Comparison of ENCODE assay signal across 8 mouse cellular contexts in the genomic region with DNA sequence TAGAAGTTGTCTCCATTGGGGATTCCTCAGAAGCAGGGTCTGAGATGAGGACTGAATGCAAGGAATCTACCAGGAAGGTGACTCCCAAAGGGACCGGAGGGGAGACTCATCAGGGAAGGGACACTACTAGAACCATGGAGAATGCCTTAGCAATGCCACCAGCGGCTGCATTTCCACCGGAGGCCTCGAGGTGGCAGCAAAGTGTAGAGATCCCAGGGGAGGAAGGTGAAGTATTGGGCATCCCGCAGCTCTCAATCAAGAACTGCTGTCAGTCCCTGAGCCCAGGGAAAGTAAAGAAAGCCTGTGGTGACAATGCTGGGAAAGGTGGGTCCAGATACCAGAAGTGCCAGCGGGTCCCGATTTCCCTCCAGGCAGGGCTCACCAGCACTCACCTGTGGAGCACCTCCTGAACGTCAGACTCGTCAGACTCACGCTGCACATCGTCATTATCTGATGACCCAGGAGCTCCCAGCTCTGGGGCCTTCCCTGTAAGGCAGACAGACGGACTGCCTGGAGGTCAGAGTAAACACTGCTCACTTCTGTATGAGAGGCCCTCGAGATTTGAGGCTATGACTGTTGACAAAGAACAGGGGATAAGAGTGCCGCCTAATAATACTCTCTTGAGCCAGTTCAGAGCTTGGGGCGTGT.
DNase-seq lines count a peak whose midpoint lies in the region; ATAC-seq and TF ChIP-seq lines count a peak whose summit lies in the region.

No protein-coding gene starts in this region.

- no peak overlapping the region for H3K4me2 ChIP-seq in embryonic facial prominence, embryonic 14.5 days (ENCODE audit: low read depth, low read length)

- peak; percentile 86 for TF ChIP-seq CTCF in bone marrow, adult 2 months (IDR thresholded peaks at IDR 0.05; ENCODE audit: control insufficient read depth, insufficient read depth, low read length)
- peak; percentile 93 for TF ChIP-seq CTCF in lung, adult 2 months (IDR thresholded peaks at IDR 0.05; ENCODE audit: insufficient read depth, low read length)

- no peaks in the 10 kb centered on the region; the same call in 1 of the 2 replicates for H3K4me1 ChIP-seq in bone marrow, adult 2 months (ENCODE audit: control insufficient read depth, insufficient read depth, low read length)
- no peaks in the 10 kb centered on the region for H3K4me1 ChIP-seq in embryonic facial prominence, embryonic 14.5 days (ENCODE audit: control insufficient read depth, insufficient read depth, low read length)
- no peaks in the 10 kb centered on the region for H3K4me1 ChIP-seq in lung, adult 2 months (ENCODE audit: control insufficient read depth, insufficient read depth, low read length)

- ATAC-seq in embryonic facial prominence, embryonic 14.5 days (ENCODE audit: low read depth) = 0 out of 2 replicates have a peak, but pooled peaks have one; percentile 27

- no peaks in the 10 kb centered on the region for H3K27me3 ChIP-seq in embryonic facial prominence, embryonic 14.5 days (replicated peaks; ENCODE audit: control insufficient read depth, insufficient read depth, low read length)

- no peaks in the 10 kb centered on the region for H3K9me3 ChIP-seq in embryonic facial prominence, embryonic 14.5 days (ENCODE audit: control insufficient read depth, low read length)

- H3K4me3 ChIP-seq in bone marrow, adult 2 months (replicated peaks; ENCODE audit: control insufficient read depth, low read depth, low read length) = no peak overlapping the region
- H3K4me3 ChIP-seq in embryonic facial prominence, embryonic 14.5 days (ENCODE audit: low read depth, low read length) = no peak overlapping the region
- H3K4me3 ChIP-seq in lung, adult 2 months (replicated peaks; ENCODE audit: extremely low read depth, low read depth, low read length) = no peak overlapping the region

- TF ChIP-seq POLR2A in bone marrow, adult 2 months (IDR thresholded peaks at IDR 0.05; ENCODE audit: borderline replicate concordance, control insufficient read depth, low read depth, low read length) = no peak
- no peak for TF ChIP-seq POLR2A in lung, adult 2 months (IDR thresholded peaks at IDR 0.05; ENCODE audit: borderline replicate concordance, extremely low read depth, low read depth, low read length)

- DNase-seq in ES-CJ7 (ENCODE audit: low read depth, low spot score) = peak; percentile 76
- DNase-seq in embryonic facial prominence, embryonic 14.5 days (ENCODE audit: low spot score) = peak; percentile 37
- peak; percentile 34 to 63 for DNase-seq in heart, adult 9 months (ENCODE audit: low spot score in 2 of 2)
- DNase-seq in large intestine, adult 2 months (ENCODE audit: low read depth, low spot score) = peak; percentile 39
- peak; percentile 84 for DNase-seq in lung, adult 2 months
- DNase-seq in right cerebral cortex, adult 18-20 months = peak; percentile 72
- DNase-seq in thymus, postnatal 4 days = peak; percentile 86

- no peak overlapping the region for H3K9ac ChIP-seq in embryonic facial prominence, embryonic 14.5 days (ENCODE audit: low read depth, low read length)

- peak overlapping the region; percentile 21; the same call in 1 of the 2 replicates for H3K27ac ChIP-seq in bone marrow, adult 2 months (ENCODE audit: control insufficient read depth, insufficient read depth, low read depth, low read length, poor library complexity)
- no peak overlapping the region for H3K27ac ChIP-seq in embryonic facial prominence, embryonic 14.5 days (replicated peaks; ENCODE audit: low read depth, low read length)

- no peaks in the 10 kb centered on the region for H3K36me3 ChIP-seq in embryonic facial prominence, embryonic 14.5 days (ENCODE audit: control insufficient read depth, insufficient read depth, low read length)

- 30% methylated on average over 15 of the region's 15 CpGs for WGBS in bone marrow, adult 2 months
- 17% methylated on average over 15 of the region's 15 CpGs for WGBS in embryonic facial prominence, embryonic 14.5 days
- WGBS in large intestine, adult 2 months = 23% methylated on average over 15 of the region's 15 CpGs
- WGBS in lung, adult 2 months = 16% methylated on average over 15 of the region's 15 CpGs
